Mouse (Mus musculus) spleen, adult 2 months (tissue): ENCODE results near the gene Pbx4. TPM values are rescaled to one million over a fixed set of nuclear protein-coding genes. Genes with fewer than 3 reads are reported as not detected.

Source experiments
- DNase-seq, 2 experiments: peaks; one replicate each; pipeline versions ENCODE4 v3.0.0 to v3.0.0-alpha.2; 2012 to 2021; ENCODE audit warnings: low spot score in 2 of 2, low read depth in 1 of 2
- H3K27ac ChIP-seq: fragments of 200-500 bp; 2 replicates; pipeline ENCODE4 v1.5.1; 2012; ENCODE audit warnings: low read length, inconsistent platforms; ENCODE audit not compliant: insufficient read depth
- H3K27me3 ChIP-seq: fragments of 200-500 bp; 2 replicates; pipeline ENCODE4 v1.6.1; 2012; ENCODE audit warnings: mild to moderate bottlenecking, moderate library complexity, low read length, inconsistent platforms; ENCODE audit not compliant: control insufficient read depth, insufficient read depth
- H3K36me3 ChIP-seq: fragments of 200-500 bp; 2 replicates; pipeline ENCODE4 v1.6.1; 2012; ENCODE audit warnings: mild to moderate bottlenecking, low read length, inconsistent platforms; ENCODE audit not compliant: control insufficient read depth, insufficient read depth
- H3K4me1 ChIP-seq: fragments of 200-500 bp; 2 replicates; pipeline ENCODE4 v1.6.1; 2011; ENCODE audit warnings: inconsistent platforms; ENCODE audit not compliant: control insufficient read depth, insufficient read depth, insufficient read length
- H3K4me3 ChIP-seq: fragments of 200-500 bp; 2 replicates; pipeline ENCODE4 v1.5.1; 2011; ENCODE audit warnings: mild to moderate bottlenecking, inconsistent platforms; ENCODE audit not compliant: insufficient read depth, insufficient read length; ENCODE audit errors: extremely low read depth
- CTCF ChIP-seq: fragments of 200-500 bp; IDR thresholded peaks from 2 replicates; pipeline ENCODE4 v1.5.1; 2011; ENCODE audit warnings: mild to moderate bottlenecking, inconsistent platforms; ENCODE audit not compliant: insufficient read depth, insufficient read length, insufficient replicate concordance; ENCODE audit errors: extremely low read depth
- POLR2A ChIP-seq: fragments of 200-500 bp; IDR thresholded peaks from 2 replicates; pipeline ENCODE4 v1.6.1; 2011; ENCODE audit warnings: low read depth, low read length, inconsistent platforms
- WGBS: fragments of 180-500 bp; shearing (Covaris S2); methylation state at CpG from one replicate; pipeline ENCODE4 v1.1.7; 2018; 5-methylcytosine and 5-hydroxymethylcytosine counted together
- polyA plus RNA-seq: library from polyadenylated mRNA; depleted of rRNA; stranded (reverse); fragments of >200 nt; gene quantifications from 2 replicates; pipeline ENCODE4 v1.2.3, GENCODE M21; 2012

Gene Pbx4
- polyA plus RNA-seq, 1 experiment, result 10.7 TPM

DNA sequence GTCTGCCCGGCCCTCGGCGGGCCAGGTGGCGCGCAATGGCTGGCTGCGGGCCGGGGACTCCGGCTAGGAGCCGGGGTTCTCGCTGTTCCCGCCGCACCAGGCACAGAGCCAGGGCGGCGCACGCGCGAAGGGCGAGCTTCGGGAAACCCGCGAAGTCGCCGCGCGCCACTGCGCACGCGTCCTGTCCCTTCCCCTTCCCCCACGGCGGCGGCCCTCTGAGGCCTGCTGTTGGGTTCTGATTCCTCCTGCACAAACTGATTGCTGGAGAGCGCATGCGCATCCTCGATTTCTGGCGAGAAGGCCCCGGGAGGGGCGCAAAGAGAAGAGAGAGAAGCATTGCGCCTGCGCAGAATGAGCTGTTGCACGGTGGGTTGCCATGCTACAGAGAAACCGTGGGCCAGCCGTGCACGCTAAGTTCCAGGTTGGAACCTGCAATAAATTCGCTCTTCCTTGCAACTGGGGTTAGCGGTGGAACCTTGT is 70.8 kb downstream of the Pbx4 start:
- peaks cover 11% of the 10 kb centered on the region for H3K4me1 ChIP-seq
- under 1% methylated on average over 45 of the region's 45 CpGs for WGBS

DNA sequence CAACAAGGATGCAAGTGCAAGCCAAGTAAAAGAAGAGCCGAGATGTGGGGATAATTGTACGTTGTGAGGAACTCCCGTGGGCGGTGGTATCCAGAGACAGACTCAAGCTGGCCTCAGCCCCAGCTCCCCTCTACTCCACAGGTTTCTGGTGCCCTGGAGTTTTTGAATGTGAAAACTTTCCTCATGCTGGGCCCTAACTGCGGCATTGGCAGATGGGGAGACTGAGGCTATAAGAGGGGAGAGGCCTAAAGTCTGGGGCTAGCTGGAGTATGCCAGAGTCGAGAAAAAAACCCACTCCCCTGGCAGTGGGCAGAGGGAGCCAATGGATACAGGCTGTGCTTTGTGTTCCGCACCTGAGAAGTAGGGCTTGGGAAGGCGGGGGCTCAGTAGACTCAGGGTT is 71.8 kb downstream of the Pbx4 start:
- Histone ChIP-seq H3K27me3 (no peaks in the 10 kb centered on the region), H3K27ac (no peak overlapping the region), H3K4me3 (no peak overlapping the region), H3K4me1 (peaks cover 11% of the 10 kb centered on the region), H3K36me3 (peaks cover 7% of the 10 kb centered on the region)
- DNase-seq, result no peak
- WGBS, result 91% methylated on average over 8 of the region's 8 CpGs
- TF ChIP-seq POLR2A, result no peak
- no peak for TF ChIP-seq CTCF

More for the DNA sequence above, 70.8 kb downstream of the Pbx4 start:
- H3K36me3 ChIP-seq, result peaks cover under 1% of the 10 kb centered on the region; the same call in 1 of the 2 replicates
- no peaks in the 10 kb centered on the region for H3K27me3 ChIP-seq
- peak overlapping the region; percentile 90 for H3K27ac ChIP-seq
- no peak; the same call in none of the 2 replicates for TF ChIP-seq POLR2A
- TF ChIP-seq CTCF, result no peak
- H3K4me3 ChIP-seq, result peak overlapping the region; percentile 79
- peak; percentile 94 to 97 for DNase-seq

DNA sequence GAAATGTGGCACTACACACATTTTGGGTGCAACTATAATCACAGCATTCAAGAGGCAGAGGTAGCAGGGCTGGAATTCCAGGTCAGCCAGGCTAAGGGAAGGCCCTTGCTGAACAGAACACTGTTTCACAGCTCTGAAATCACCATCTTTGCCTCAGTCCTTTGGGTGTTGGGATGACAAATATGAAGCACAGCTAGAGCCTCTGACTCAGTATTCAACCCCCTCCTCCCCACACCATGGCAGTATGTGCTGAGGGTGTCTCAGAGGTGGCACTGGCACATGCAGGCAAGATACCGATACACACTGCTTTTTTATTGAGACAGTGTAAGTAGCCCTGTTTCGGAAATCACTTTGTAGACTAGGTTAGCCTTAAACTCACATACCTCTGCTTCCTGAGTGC is 74.0 kb downstream of the Pbx4 start:
- Histone ChIP-seq H3K4me1 (peaks cover 9% of the 10 kb centered on the region), H3K27ac (no peak overlapping the region), H3K4me3 (no peak overlapping the region), H3K27me3 (no peaks in the 10 kb centered on the region), H3K36me3 (peaks cover 19% of the 10 kb centered on the region)
- WGBS, result 91% methylated on average over 2 of the region's 2 CpGs
- DNase-seq, result no peak
- TF ChIP-seq POLR2A (no peak), CTCF (no peak)

DNA sequence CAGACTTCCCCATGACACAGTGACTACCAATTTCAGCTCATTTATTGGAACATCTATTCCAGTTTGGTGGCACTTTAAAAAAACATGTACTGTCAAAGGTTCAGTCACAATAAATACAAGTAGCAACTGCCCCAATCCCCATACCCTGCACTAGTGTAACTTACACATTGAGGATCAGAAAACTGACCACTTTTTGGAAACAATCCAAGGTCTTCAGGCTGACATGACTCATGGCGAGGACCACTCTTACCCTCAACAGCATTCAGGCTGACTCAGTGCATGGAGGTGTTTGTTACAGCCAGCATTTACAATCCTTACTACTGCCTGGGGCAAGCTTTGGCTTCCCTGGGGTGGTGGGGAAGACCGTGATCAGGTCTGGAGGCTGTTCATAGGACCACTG is 74.8 kb downstream of the Pbx4 start:
- H3K27me3 ChIP-seq, result no peaks in the 10 kb centered on the region
- H3K4me3 ChIP-seq, result no peak overlapping the region
- DNase-seq, result no peak
- 88% methylated on average over 2 of the region's 2 CpGs for WGBS
- no peak for TF ChIP-seq POLR2A
- no peak for TF ChIP-seq CTCF
- H3K4me1 ChIP-seq, result peaks cover 6% of the 10 kb centered on the region
- H3K27ac ChIP-seq, result no peak overlapping the region
- H3K36me3 ChIP-seq, result peaks cover 25% of the 10 kb centered on the region

DNA sequence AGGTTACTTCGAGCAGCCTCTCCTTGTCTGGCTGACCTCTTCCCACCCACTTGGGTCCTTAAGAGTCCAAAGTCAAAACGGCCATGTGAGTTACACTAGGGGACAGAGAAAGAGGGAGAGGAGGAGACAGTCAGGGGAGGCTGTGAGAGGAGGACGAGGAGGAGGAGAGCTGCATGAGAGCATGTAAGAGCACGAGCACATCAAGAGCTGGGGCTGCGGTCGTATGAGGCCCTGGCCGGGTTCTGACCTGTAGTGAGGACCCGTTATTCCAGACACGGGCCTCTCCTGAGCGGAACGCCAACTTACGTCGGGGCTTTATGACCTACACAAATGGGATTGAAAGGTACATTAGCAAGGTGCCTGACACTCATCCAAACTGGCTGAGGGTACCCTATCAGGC is 79.6 kb downstream of the Pbx4 start:
- H3K36me3 ChIP-seq, result peaks cover 57% of the 10 kb centered on the region
- 95% methylated on average over 13 of the region's 13 CpGs for whole genome bisulfite sequencing

DNA sequence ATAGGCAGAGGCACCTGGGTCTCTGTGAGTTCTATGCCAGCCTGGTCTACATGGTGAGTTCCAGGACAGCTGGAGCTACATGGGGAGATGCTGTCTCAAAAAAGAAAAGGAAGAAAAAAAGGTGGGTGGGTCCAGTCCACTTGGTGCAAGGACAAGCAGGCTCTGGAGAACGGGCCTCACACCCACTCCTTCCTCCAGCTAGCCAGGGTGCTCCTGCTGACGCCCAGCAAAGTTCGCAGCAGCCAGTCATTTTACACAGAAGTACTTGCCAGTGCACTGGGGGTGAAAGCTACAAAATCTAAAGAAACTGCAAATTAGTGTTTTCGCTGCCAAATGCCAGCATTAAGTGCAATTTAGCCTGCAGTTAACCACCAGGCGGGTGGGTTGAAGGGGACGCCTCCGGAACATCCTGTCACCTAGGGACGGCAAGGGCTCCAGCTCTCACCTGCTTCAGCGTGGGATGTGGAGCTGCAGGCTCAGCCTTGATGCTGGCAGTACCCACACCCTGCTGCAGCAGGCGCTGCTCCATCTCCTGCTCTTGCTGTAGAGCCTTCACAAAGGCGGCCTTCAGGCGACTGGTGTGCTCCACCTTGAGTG is 80.3 kb downstream of the Pbx4 start:
- WGBS, result 93% methylated on average over 12 of the region's 12 CpGs
- Histone ChIP-seq H3K27ac (no peak overlapping the region), H3K4me3 (no peak overlapping the region), H3K27me3 (no peaks in the 10 kb centered on the region), H3K4me1 (no peaks in the 10 kb centered on the region), H3K36me3 (peaks cover 64% of the 10 kb centered on the region)
- TF ChIP-seq CTCF (no peak), POLR2A (no peak)
- no peak for DNase-seq

More for the DNA sequence above, 79.6 kb downstream of the Pbx4 start:
- no peak for TF ChIP-seq CTCF
- no peak for TF ChIP-seq POLR2A
- Histone ChIP-seq H3K4me1 (no peaks in the 10 kb centered on the region), H3K27me3 (no peaks in the 10 kb centered on the region), H3K27ac (no peak overlapping the region), H3K4me3 (no peak overlapping the region)
- no peak for DNase-seq

DNA sequence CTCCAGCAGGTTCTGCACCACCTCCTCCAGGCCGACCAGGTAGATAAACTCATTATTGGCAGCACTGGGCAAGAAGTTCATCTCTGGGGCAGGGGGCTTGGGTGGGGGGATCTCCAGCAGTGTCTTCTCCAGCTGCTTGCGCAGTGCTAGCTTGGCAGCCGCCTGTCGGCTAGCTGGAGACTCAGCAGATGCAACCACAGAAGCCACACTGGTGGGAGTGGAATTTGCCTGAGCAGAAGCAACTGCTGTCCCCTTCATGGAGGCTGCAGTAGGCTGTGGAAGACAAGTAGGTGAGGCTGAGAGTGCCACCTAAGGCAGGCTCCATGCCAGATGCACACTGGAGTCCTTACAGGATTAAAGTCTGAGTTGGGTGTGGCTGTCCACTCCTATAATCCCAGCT is 82.2 kb downstream of the Pbx4 start:
- Histone ChIP-seq H3K36me3 (peaks cover 54% of the 10 kb centered on the region), H3K4me1 (peaks cover 3% of the 10 kb centered on the region; the same call in 1 of the 2 replicates), H3K4me3 (no peak overlapping the region), H3K27me3 (no peaks in the 10 kb centered on the region), H3K27ac (no peak overlapping the region)
- no peak for DNase-seq
- no peak for TF ChIP-seq POLR2A
- TF ChIP-seq CTCF, result no peak
- 86% methylated on average over 4 of the region's 4 CpGs for WGBS
